Mouse (Mus musculus) bone marrow, adult 2 months (tissue): Measurements from ENCODE around the gene Itpka.

Source experiments
- CTCF ChIP-seq: fragments of 200-500 bp; IDR thresholded peaks from 2 replicates; pipeline ENCODE4 v1.5.1; 2011; ENCODE audit warnings: low read length, control low read depth; ENCODE audit not compliant: control insufficient read depth, insufficient read depth
- POLR2A ChIP-seq: fragments of 200-500 bp; IDR thresholded peaks from 2 replicates; pipeline ENCODE4 v1.6.1; 2011; ENCODE audit warnings: low read depth, mild to moderate bottlenecking, control low read depth, low read length, borderline replicate concordance; ENCODE audit not compliant: control insufficient read depth

DNA sequence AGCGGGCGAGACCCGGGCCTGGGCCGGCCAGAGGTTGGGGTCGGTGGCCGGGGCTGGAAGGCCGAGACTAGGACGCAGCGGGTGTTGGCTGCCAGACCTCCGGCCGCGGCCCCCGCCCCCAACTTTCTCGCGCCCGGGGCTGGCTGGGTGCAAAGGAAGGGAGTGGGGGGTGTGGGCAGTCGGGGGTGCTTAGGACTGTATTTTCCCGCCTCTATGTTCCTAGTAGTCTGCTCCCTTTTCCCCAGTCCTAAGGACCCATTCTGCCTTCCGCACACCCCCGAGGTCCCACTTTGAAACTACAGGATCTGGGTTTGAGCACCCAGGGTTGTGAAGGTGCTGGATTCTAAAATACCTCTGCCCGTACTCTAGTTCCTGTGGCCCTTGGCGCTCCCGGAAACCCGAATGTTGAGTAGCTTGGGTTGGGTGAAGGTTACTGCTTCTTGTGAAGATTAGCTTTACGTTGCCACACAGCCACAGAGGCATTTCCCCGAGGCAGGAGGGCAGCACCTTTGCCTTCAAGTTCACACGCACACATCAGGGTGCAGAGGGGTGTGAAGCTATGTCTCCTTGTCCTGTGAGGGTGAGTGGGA lies 57.9 kb downstream of the Itpka start:
- TF ChIP-seq CTCF (no peak), POLR2A (no peak)
